Mouse (Mus musculus): ENCODE results near the gene Lrrn4. TPM values are rescaled to one million over a fixed set of nuclear protein-coding genes. Genes with fewer than 3 reads are reported as not detected.

Gene Lrrn4
- polyA plus RNA-seq (2017; shearing (Covaris generic)): 0.96 TPM

GRCm38 (mm10) chr2:132880844-132881645, at the start of gene Lrrn4:
Gene Lrrn4, minus strand, starts transcription at chr2:132880891.

DNA sequence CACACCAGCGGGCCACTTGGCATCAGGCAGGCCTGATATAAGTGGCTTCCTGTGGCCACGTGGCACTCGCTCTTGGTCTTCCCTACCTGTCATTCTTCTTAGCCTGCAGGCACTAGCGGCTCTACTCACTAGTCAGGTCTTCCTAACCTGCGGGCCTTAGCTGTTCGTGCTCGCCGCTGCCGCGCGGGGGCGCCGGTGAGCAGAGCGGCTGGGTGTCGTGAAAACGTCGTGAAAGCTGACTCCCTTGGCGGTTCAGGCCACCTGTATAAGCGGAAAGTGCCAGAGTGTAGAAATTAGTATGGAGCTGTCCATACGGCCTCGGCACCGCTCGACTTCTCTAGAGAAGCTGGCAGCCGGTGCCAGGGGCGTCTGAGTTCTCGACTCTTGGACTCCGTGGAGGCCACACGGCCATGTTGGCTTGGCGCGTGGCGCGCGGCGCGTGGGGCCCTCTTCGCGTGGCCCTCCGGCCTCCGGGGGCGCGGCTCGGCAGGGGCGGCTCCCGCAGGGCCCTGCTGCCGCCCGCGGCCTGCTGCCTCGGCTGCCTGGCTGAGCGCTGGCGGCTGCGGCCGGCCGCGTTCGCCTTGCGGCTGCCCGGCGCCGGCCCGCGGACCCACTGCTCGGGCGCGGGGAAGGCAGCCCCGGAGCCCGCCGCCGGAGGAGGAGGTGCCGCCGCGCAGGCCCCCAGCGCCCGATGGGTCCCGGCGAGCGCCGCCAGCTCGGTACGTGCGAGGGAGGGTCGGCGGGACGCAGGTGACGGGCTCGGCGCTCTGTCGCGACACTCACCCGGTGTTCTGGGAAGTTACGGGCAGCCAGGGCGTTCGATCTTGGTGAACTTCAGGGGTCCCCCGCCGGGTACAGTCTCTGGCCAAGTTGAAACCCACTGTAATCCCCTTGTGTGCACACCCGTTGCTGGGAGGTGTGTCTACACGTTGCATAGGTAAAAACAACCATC, 34.0 kb downstream of the Lrrn4 start, which contains the start of gene Crls1:
Crls1 (plus strand) TSS at position 260 of the 952 bp plus-strand sequence.

Other genes starting within 250 kb of the Lrrn4 start
- gene Shld1, start 194.0 kb downstream of the Lrrn4 start, polyA plus RNA-seq (2017; shearing (Covaris generic)): 59.4 TPM
- gene Chgb, start 99.6 kb downstream of the Lrrn4 start, polyA plus RNA-seq (2017; shearing (Covaris generic)): 0.77 TPM
- gene Trmt6, start 64.8 kb downstream of the Lrrn4 start, polyA plus RNA-seq (2017; shearing (Covaris generic)): 21.8 TPM
- gene Mcm8, start 64.8 kb downstream of the Lrrn4 start, polyA plus RNA-seq (2017; shearing (Covaris generic)): 1.5 TPM
- 14.1 TPM for gene Crls1, start 34.2 kb downstream of the Lrrn4 start, polyA plus RNA-seq (2017; shearing (Covaris generic))
- gene Fermt1, start 65.0 kb upstream of the Lrrn4 start, polyA plus RNA-seq (2017; shearing (Covaris generic)): 1.3 TPM